Mouse (Mus musculus): ENCODE measurements around the gene Hexa.

The Hexa gene

DNA sequence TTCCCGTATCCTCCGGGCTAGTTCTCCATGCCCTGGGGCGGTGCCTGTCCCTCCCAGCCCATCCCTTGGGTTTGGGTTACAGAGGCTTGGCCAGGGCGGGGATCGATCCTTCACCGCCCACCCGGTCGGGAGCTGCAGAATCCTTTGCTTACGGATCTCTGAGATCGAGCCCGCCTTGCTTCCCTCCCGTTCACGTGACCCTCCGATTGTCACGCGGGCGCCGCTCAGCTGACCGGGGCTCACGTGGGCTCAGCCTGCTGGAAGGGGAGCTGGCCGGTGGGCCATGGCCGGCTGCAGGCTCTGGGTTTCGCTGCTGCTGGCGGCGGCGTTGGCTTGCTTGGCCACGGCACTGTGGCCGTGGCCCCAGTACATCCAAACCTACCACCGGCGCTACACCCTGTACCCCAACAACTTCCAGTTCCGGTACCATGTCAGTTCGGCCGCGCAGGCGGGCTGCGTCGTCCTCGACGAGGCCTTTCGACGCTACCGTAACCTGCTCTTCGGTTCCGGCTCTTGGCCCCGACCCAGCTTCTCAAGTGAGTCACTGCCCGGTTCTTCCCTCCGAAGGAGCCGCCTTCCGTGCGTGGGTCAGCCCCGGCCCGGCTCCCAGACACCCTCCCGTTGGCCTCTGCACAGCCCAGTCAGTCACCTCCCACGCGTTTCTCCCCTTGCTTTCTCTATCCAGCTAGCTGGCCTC lies at the start of gene Hexa, which contains the start of gene Tmem202:
Gene Hexa (plus strand): TSS at position 100 of the 697 bp plus-strand sequence.
Gene Tmem202 (minus strand): TSS at position 407 of the 697 bp plus-strand sequence.
- peak; percentile 90 for DNase-seq (ENCODE audit: low spot score)

GRCm38 (mm10) chr9:59508146-59508545 lies 31.2 kb upstream of the Hexa start:
- DNase-seq (ENCODE audit: low spot score): no peak

DNA sequence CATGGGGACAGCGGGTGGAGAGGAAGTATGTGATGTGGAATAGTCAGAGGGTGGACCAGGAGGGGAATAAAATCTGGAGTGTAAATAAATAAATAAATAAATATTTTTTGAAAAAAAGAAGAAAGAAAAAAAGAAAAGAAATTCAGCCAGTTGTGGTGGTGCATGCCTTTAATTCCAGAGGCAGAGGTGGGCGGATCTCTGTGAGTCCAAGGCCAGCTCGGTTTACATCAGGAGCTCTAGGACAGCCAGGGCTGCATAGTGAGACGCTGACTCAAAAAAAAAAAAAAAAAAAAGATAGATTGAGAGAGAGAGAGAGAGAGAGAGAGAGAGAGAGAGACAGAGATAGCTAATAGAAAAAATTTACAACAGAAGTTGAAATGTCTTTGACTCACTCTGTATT lies 27.0 kb upstream of the Hexa start:
- DNase-seq (ENCODE audit: low spot score): peak; percentile 7

- DNase-seq (ENCODE audit: low spot score): no peak
Observed at GRCm38 (mm10) chr9:59515069-59515468, 24.3 kb upstream of the Hexa start.

DNA sequence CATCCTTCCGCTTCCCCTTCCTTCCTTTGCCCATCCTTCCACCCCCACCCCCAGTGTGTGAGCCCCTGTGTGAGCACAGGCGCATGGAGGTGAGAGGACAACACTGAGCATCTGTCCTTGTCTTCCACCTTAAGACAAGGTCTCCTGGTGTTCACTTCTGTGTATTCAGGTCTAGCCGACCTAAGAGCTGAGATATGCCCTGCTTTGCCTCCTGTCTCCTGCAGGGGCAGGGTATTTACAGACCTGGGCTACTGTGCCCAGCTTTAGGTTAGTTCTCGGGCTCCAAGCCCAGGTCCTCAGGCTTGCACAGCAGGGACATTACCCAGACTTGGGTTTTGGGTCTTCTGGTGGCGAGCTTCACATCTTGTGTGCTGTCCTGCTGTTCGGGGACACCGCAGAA lies 22.2 kb upstream of the Hexa start:
- DNase-seq (ENCODE audit: low spot score): no peak

DNA sequence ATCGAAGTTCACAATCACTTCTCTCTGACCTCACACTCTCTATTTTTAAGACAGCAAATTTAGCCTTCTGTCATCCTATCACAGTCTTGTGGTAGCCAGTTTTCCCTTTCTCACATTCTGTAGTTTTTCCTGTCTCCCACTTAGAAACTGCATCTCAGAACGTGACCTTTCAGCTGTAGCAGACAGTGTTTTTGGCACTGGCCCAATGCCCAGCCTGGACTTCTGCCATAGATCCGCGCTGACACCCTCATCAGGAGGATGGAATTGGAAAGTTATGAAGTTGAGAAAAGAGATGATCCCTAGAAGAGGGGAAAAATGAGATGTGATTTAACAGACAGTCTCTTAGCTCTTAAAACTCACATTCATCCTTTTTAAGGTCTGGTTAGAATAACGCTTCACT lies 20.4 kb upstream of the Hexa start:
- DNase-seq (ENCODE audit: low spot score): no peak

DNA sequence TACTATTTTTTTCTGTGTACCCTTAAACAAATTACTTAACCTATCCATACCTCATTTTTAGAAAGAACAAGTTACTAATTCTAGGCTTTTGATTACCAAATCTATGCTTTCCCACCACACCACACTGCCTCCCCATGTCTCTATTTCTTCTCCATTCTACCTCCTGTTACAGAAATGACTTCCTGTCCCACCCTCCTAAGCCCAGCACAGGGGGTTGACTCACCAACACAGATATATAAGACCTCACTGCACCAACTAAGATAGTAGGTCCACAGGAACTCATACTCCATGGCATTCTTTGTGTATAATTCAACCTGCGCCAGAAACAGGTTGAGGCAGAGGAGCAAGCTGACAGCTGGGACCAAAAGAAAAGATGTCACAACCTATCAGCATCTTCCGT lies 19.9 kb upstream of the Hexa start:
- DNase-seq (ENCODE audit: low spot score): no peak

- DNase-seq (ENCODE audit: low spot score): no peak
Observed at GRCm38 (mm10) chr9:59522906-59523305, 16.4 kb upstream of the Hexa start.

DNA sequence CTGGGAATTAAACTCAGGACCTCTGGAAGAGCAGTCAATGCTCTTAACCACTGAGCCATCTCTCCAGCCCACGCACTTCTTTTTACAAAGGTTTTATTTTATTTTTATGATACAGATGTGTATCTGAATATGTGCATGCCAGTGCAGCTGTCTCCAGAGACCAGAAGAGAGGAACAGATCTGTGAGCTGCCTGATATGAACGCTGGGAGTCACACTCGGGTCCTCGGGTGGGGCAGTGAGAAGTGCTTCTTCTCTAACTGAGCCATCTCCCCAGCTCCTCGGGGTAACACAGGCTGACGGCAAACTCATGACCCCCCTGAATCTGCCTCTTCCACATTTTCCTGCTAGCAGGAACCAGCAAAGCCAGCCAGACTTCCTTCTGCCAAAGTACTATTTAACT lies 12.6 kb upstream of the Hexa start:
- DNase-seq (ENCODE audit: low spot score): no peak

- no peak for DNase-seq (ENCODE audit: low spot score)
Observed at GRCm38 (mm10) chr9:59527580-59527979, 11.8 kb upstream of the Hexa start.

DNA sequence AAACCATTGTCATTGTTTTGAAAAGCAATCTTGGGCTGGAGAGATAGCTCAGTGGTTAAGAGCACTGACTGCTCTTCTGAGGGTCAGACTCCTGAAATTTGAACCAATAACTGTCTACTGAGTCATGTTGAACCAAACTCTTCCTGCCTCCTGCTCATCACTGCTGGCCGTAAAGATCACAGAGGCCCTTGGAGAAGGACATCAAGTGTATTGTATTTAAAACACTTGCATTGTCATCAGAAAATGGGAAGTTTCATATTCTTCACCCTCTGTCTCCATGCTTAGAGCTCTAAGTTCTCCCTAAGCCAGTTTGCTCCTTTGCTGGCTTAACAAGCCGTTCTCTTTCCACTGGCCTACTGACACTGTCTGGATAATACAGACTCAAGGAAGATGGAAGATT lies 11.1 kb upstream of the Hexa start:
- DNase-seq (ENCODE audit: low spot score): no peak

GRCm38 (mm10) chr9:59531645-59532044 lies 7.7 kb upstream of the Hexa start:
- DNase-seq (ENCODE audit: low spot score): no peak

- DNase-seq (ENCODE audit: low spot score): no peak
Observed at GRCm38 (mm10) chr9:59533422-59533821, 5.9 kb upstream of the Hexa start.

GRCm38 (mm10) chr9:59533889-59534288 lies 5.5 kb upstream of the Hexa start:
- no peak for DNase-seq (ENCODE audit: low spot score)

- DNase-seq (ENCODE audit: low spot score): no peak
Observed at GRCm38 (mm10) chr9:59537651-59538050, 1.7 kb upstream of the Hexa start.

DNA sequence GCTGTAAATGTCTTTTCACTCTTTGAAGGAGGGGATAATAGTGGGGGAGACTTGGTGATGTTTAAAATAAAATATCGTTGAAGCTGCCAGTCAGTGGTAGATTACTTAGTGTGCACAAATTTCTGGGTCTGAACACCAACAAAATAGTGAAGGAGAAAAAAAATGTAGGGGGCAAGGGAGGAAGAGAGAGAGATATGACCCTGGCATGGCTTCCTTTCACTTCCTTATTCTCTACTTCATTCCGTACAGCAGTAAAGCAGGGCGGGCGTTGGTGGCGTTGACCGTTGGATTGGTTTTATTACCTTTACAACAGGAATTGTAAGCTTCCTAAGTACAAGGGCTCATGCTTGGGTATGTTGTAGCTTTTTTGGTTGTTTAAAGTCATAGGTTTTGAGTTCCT lies 2.3 kb downstream of the Hexa start:
- DNase-seq (ENCODE audit: low spot score): no peak

- no peak for DNase-seq (ENCODE audit: low spot score)
Observed at GRCm38 (mm10) chr9:59542766-59543324, 3.5 kb downstream of the Hexa start.

DNA sequence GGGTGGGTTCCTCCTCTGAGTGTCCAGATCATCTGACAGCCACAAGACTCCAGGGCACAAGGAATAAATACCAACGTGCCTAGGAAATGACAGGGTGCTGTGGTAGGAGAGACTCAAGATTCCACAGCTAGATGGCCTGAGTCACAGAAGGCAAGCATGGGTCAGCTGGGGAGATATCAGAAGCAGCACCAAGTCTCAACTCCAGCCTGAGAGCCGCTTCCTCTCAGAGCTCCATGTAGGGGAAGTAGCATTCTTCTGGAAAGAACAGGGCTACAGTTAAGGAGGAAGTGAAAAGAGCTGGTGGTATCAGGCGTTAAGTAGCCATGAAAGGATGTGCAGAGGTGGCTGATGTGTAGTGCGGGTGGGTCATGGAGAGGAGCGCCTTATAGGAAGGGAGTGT lies 5.4 kb downstream of the Hexa start:
- DNase-seq (ENCODE audit: low spot score): no peak

- DNase-seq (ENCODE audit: low spot score): no peak
Observed at GRCm38 (mm10) chr9:59547869-59548268, 8.5 kb downstream of the Hexa start.

DNA sequence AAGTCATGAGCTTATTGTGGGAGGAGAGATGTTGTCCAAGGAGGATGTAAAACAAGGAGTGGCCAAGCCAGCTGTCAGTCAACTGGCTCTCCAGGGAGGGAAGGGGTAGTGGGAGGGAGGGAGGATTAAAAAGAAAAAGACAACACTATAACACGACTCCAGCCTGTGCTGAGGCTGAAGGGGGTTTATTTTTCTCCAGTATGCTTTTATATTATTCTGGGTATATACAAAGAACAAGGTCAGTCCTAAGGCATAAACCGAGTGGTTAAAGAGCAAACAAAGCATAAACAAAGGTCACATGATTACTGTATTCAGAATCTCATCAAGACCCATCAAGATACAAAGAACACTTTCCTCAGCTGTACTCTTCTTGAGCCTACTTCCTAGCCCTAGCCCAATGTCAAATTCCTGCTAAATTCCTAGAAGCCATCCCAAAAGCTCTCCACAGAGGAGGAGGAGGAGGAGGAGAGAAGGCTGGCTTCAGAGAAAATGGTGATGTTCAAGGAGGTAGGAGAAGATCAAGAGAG lies 9.7 kb downstream of the Hexa start:
- no peak for DNase-seq (ENCODE audit: low spot score)

DNA sequence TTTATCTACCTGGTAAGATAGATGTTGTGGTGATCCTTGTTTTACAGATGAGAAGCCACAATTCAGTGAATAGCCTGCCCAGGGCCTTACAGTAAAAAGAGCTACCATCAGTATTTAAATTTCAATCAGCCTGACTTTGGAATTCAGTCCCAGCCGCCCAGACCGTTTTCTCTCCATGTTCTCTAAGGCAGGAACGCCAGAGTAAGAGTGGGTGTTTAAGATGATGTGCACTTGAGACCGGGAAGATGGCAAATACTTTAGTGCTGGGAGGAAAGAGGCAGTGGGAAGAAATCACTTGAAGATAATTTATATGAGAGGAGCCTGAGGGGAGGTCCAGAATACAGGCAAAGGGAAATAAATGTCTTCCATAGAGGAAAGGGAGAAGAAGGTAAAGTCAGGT lies 10.7 kb downstream of the Hexa start:
- DNase-seq (ENCODE audit: low spot score): no peak

DNA sequence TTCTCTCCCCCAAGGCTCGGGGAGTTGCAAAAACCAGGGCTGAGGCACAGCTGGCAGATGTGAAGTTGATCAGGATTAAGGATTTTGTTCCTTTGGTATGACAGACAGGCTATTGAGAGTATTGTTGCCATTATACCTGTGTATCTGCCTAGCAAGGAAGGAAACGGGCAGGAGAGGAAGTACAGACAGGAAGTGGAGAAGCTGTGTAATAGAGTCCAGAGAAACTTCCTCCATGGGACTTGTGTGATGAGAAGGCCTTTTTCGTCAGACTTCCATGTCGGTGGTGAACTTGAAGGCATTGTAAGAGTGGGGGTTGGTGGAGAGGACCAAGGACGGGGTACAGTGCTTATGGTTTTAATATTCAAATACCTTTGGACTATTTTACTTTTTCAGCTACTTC lies 11.7 kb downstream of the Hexa start:
- DNase-seq (ENCODE audit: low spot score): no peak

GRCm38 (mm10) chr9:59551620-59552031 lies 12.3 kb downstream of the Hexa start:
- DNase-seq (ENCODE audit: low spot score): no peak

DNA sequence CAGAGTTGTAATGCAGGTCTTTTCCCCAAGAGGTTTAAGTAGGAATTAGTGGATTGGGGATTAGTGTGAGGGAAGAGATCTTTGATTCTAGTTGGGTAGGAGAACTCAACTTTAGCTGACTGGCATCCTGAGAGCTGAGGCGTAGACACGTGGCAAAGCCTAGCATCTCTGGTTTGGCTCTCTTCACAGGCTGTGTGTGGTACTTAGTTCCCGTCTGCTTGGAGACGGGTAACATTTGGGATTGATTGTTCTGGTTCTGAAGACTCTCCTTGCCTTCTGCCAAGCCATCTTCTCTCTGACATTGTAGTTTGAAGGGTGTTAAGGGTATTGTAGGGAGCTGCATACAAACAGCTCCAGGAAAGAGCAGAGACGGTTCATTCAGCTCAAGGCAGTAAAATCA lies 13.3 kb downstream of the Hexa start:
- no peak for DNase-seq (ENCODE audit: low spot score)

Data from yolk sac, embryonic 10.5 days (tissue).